Mouse (Mus musculus): Measurements from ENCODE around the gene Ostc.

Gene Ostc

DNA sequence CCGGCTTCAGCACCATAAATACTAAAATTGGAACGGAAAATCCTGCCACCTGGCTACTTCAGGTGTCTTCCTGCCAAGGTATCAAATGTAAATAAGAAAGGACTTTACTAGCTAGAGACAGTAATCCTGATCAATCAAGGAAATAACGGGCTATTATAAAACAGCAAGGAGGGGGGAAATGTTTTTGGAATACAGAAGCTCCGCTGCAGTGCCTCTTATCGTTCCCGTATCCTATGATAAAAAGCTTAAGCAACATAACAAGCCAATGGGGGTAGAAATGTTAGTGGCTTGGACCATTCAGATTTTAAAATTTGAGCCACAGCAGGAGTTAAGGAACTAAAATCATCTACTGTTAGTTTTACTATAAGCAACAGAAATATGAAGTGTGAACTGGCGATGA, 859 bp upstream of the Ostc start:
- DNase-seq (ENCODE audit: low spot score in 2 of 2) = no peak

- no peak for DNase-seq (ENCODE audit: low spot score in 2 of 2)
These were observed 715 bp downstream of the Ostc start for GRCm38 (mm10) chr3:130708529-130708928.

- no peak for DNase-seq (ENCODE audit: low spot score in 2 of 2)
These were observed 7.0 kb downstream of the Ostc start for GRCm38 (mm10) chr3:130702289-130702688.

- DNase-seq (ENCODE audit: low spot score in 2 of 2) = no peak
These were observed 11.6 kb downstream of the Ostc start for GRCm38 (mm10) chr3:130697622-130698021.

DNA sequence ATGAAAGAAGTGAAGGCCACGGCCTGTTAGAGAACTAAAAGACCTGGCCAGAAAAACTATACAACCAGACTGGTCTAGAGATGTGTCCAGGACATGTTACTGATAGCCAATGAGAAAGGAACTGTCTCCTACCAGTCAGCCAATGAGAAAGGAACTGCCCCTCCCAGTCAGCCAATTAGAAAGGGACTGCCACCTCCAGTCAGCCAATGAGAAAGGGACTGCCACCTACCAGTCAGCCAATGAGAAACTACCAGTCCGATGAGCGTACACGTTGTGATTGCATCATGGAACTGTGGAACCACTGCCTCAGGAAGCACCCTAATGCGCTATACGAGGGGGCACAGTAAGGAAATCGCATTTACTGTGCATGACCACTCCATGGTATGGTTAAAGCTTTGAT, 14.5 kb downstream of the Ostc start:
- no peak for DNase-seq (ENCODE audit: low spot score in 2 of 2)

DNA sequence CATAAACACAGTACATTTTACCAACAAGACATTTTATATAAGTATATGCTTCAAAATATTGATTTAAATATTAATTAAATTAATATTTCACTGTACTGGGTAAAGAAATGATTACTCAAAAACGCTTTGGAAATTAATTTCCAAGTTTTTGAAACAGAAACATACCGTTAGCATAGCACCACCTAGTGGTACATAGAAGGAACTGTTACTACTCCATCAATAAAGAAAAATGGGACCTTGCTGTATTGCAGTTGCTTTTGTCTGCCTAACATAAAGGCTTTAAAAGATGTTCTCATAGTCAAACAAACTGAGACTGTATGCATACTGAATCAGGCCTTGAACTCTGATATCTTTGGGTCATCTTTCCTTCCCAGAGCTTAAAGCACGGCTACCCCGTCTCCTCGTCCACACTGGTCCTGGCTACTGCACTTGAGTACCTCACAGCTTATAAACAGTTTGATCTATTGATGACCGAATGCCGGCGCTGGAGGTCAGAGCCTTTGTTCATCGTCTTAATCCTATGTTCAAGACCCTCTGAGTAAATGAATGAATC, 15.1 kb downstream of the Ostc start:
- no peak for DNase-seq (ENCODE audit: low spot score in 2 of 2)

- DNase-seq (ENCODE audit: low spot score in 2 of 2) = no peak
These were observed 17.6 kb downstream of the Ostc start for GRCm38 (mm10) chr3:130691596-130692170.

GRCm38 (mm10) chr3:130690834-130691595, 18.2 kb downstream of the Ostc start:
- DNase-seq (ENCODE audit: low spot score in 2 of 2) = no peak

GRCm38 (mm10) chr3:130689630-130690029, 19.6 kb downstream of the Ostc start:
- peak; percentile 94 for DNase-seq (ENCODE audit: low spot score in 2 of 2)

DNA sequence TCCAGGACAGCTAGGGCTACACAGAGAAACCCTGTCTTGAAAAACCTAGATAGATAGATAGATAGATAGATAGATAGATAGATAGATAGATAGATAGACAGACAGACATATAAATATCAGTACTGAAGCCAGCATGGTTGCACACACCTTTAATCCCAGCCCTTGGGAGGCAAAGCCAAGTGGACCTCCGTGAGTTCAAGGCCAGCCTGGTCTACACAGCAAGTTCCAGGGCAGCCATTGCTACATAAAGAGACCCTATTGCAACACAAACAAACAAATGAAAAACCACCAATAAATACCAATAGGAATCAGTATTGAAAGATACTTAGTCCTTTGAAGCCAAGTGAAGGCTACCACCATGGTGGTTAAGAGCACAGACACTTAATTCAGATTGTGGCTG, 22.2 kb downstream of the Ostc start:
- no peak for DNase-seq (ENCODE audit: low spot score in 2 of 2)

- DNase-seq (ENCODE audit: low spot score in 2 of 2) = no peak
These were observed 24.3 kb downstream of the Ostc start for GRCm38 (mm10) chr3:130685014-130685366.

- DNase-seq (ENCODE audit: low spot score in 2 of 2) = no peak
These were observed 24.8 kb downstream of the Ostc start for GRCm38 (mm10) chr3:130684276-130685013.

GRCm38 (mm10) chr3:130683836-130684235, 25.4 kb downstream of the Ostc start:
- DNase-seq (ENCODE audit: low spot score in 2 of 2) = no peak

GRCm38 (mm10) chr3:130682183-130682582, 27.1 kb downstream of the Ostc start:
- no peak for DNase-seq (ENCODE audit: low spot score in 2 of 2)

DNA sequence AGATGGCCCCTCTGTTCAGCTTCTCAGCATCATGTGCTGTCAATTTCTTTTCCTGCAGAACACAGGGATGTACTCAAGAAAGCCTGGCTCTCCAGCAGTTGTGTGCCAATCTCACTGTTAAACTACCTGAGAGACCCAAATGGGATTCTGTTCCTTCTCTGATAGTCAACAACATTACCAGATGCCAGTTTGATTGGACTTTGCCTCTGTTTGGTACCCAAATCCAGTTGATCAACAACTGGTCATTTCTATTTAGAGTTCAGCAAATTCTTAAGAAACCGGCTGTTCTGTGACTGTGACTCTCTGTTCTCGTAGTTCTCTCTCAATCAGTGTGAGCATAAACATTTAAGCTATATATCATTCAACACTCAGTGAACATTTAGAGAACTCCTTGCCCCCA, 28.0 kb downstream of the Ostc start:
- DNase-seq (ENCODE audit: low spot score in 2 of 2) = no peak

- no peak for DNase-seq (ENCODE audit: low spot score in 2 of 2)
These were observed 31.4 kb downstream of the Ostc start for GRCm38 (mm10) chr3:130677671-130678460.

DNA sequence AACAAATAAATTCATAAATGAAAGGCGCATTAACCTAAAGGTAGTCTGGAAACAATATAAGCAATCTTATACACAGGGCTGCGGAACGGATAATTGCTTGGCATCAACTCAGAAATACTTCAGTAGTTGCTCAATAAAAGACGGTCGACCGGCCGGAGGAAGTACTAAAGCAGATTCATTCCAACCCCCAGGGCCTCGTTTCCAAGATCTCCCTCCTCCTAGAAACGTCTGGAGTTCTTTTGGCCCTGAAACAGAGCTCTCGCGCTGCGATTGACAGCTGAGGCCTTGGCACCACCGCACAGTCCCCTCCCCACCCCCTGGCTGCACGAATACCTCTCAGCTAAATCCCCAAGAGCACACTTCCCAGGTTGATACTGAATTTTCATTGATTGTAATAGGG, 38.0 kb downstream of the Ostc start:
- no peak for DNase-seq (ENCODE audit: low spot score in 2 of 2)

- DNase-seq (ENCODE audit: low spot score in 2 of 2) = no peak
These were observed 46.7 kb downstream of the Ostc start for GRCm38 (mm10) chr3:130662496-130662895.

GRCm38 (mm10) chr3:130660619-130661018, 48.6 kb downstream of the Ostc start:
- DNase-seq (ENCODE audit: low spot score in 2 of 2) = no peak

- no peak for DNase-seq (ENCODE audit: low spot score in 2 of 2)
These were observed 59.7 kb downstream of the Ostc start for GRCm38 (mm10) chr3:130649569-130649968.

- DNase-seq (ENCODE audit: low spot score in 2 of 2) = no peak
These were observed 63.0 kb downstream of the Ostc start for GRCm38 (mm10) chr3:130646110-130646810.

Data from right cerebral cortex, adult 2 months (tissue).